19 mouse cellular contexts compared by ENCODE assay signal in the genomic region with DNA sequence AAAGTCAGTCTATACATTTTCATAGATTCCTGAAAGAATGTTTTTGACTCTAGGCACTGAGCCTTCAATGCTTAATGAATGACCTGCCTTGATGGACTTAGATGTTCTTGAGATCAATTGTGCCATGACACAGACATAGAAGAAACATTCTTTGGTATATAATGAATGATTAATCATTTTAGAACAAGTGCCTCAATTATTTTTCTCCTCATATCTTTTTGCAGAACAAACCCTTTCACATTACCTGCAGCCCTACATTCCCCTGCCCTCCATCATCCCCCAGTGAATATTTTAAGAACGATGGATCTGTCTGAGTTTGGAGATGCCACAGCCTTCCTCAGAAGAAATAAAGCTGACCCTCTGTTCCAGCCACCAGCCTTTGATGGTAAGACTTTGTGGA. TPM values are rescaled to one million over a fixed set of nuclear protein-coding genes. Genes with fewer than 3 reads are reported as not detected.
DNase-seq lines count a peak whose midpoint lies in the region; TF ChIP-seq lines count a peak whose summit lies in the region.
"Had no signal": no experiment of that assay in that cellular context is flagged by ENCODE, and none has a peak within 500 bp of the region (broad histone marks: within the 10 kb centered on the region; RNA-seq: fewer than 3 reads in every experiment).

Myh15 (plus strand) TSS at position 301 of the 400 bp plus-strand sequence.

- H3K27ac ChIP-seq in olfactory bulb, adult 2 months (ENCODE audit: insufficient read depth, low read depth, low read length) = no peak within 1 kb of the TSS

- 87% methylated on average over 1 of the region's 1 CpGs for WGBS in olfactory bulb, adult 2 months

- H3K4me1 ChIP-seq in olfactory bulb, adult 2 months (ENCODE audit: control insufficient read depth, insufficient read depth, low read length) = no peaks in the 10 kb centered on the region

- TF ChIP-seq CTCF in olfactory bulb, adult 2 months (IDR thresholded peaks at IDR 0.05; ENCODE audit: insufficient read depth, low read depth, low read length) = no peak

- TF ChIP-seq POLR2A in olfactory bulb, adult 2 months (IDR thresholded peaks at IDR 0.05; ENCODE audit: insufficient read depth, low read depth, low read length) = no peak

- no peak for DNase-seq in adrenal gland, postnatal 25 days
- DNase-seq: adrenal gland, adult 2 months; adrenal gland, adult 8-10 months; adrenal gland, postnatal 10 days; adrenal gland, postnatal 14 days; adrenal gland, postnatal 36 days; B cell, adult 2 months; cerebellum, adult 11 months; cerebellum, adult 11-12 months; cerebellum, adult 18-20 months; cerebellum, adult 2 months; cerebellum, adult 8-10 months had no signal

- H3K4me3 ChIP-seq in olfactory bulb, adult 2 months (ENCODE audit: insufficient read depth, low read depth, low read length) = no peak within 1 kb of the TSS

RNA-seq across cellular contexts. Expression of gene Myh15, which starts in this region (rescaled TPM):
- not detected in 2 replicates for polyA plus RNA-seq in olfactory bulb, adult 2 months (2012; ENCODE audit: insufficient read depth, insufficient read length, low replicate concordance, missing spikeins)
- not detected in 2 replicates for total RNA-seq in adrenal gland, postnatal 25 days (2021)
- total RNA-seq: adrenal gland, adult 18-20 months; adrenal gland, adult 2 months; adrenal gland, adult 8-10 months; adrenal gland, postnatal 10 days; adrenal gland, postnatal 14 days; adrenal gland, postnatal 36 days; adrenal gland, postnatal 4 days; MEL had no signal
- polyA plus RNA-seq: adrenal gland, adult 2 months; C2C12; G1E; Patski had no signal
